8 mouse cellular contexts compared by ENCODE assay signal in the genomic region with DNA sequence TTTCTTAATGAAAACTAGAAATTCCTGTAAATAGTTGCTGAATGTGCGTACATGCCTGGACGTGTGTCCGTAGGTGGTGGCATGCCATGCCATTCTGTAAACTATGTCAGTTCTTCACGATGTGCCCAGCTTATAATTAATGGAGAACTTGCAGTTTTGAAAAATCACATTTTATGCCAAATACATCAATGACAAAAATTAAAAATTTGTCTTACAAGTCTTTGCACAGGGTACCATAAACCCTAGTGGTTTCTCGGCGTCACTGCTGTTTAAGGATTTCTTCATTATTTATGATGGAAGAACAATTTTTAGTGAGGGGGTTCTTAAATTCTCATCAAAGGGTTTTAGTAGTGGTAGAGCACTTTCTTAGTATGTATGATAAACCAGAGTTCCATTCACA. TPM values are rescaled to one million over a fixed set of nuclear protein-coding genes. Genes with fewer than 3 reads are reported as not detected.
A peak's percentile ranks its signal among the peaks of the same experiment; 100 is the strongest.
DNase-seq lines count a peak whose midpoint lies in the region; ATAC-seq and TF ChIP-seq lines count a peak whose summit lies in the region.

No protein-coding gene starts in this region.

- peak overlapping the region; percentile 80; the same call in 1 of the 2 replicates for H3K9ac ChIP-seq in hindbrain, embryonic 15.5 days
- 0 out of 2 replicates have a peak overlapping the region, but pooled peaks have one; percentile 24 for H3K9ac ChIP-seq in midbrain, postnatal 0 days (replicated peaks; ENCODE audit: low read length, poor library complexity, severe bottlenecking)

- 27% methylated on average over 6 of the region's 6 CpGs for WGBS in hindbrain, embryonic 15.5 days
- WGBS in midbrain, postnatal 0 days = 24% methylated on average over 6 of the region's 6 CpGs

- no peak overlapping the region for H3K27ac ChIP-seq in layer of hippocampus, adult 2 months
- H3K27ac ChIP-seq in hindbrain, embryonic 15.5 days (replicated peaks) = peak overlapping the region; percentile 94; the same call in 1 of the 2 replicates
- H3K27ac ChIP-seq in midbrain, postnatal 0 days (ENCODE audit: low read depth, low read length) = no peak overlapping the region

- DNase-seq in layer of hippocampus, adult 2 months (ENCODE audit: low spot score in 2 of 2) = no peak
- no peak for DNase-seq in layer of hippocampus, adult 9-11 months
- peak; percentile 21 for DNase-seq in c-Kit-negative CD71-positive TER-119-positive erythroid progenitor cells, embryonic 14.5 days (ENCODE audit: low read depth, low spot score)
- peak; percentile 8 for DNase-seq in midbrain, postnatal 0 days (ENCODE audit: low spot score)
- DNase-seq in urinary bladder, postnatal 10 days (ENCODE audit: low spot score) = no peak
- DNase-seq in thymus, postnatal 36 days = no peak
- DNase-seq in spleen, postnatal 36 days (ENCODE audit: low spot score in 2 of 2) = no peak

- peaks cover 19% of the 10 kb centered on the region for H3K4me1 ChIP-seq in hindbrain, embryonic 15.5 days (replicated peaks)
- no peaks in the 10 kb centered on the region for H3K4me1 ChIP-seq in midbrain, postnatal 0 days (ENCODE audit: insufficient read depth, low read length)

- peak; percentile 71 for TF ChIP-seq CTCF in layer of hippocampus, adult 2 months (conservative IDR thresholded peaks at IDR 0.05)
- peak; percentile 50 for TF ChIP-seq CTCF in midbrain, postnatal 0 days (IDR thresholded peaks at IDR 0.05)

- peaks cover 3% of the 10 kb centered on the region for H3K36me3 ChIP-seq in hindbrain, embryonic 15.5 days
- H3K36me3 ChIP-seq in midbrain, postnatal 0 days (ENCODE audit: insufficient read depth, low read length) = peaks cover 6% of the 10 kb centered on the region; the same call in 1 of the 2 replicates

- peak overlapping the region; percentile 72 for H3K4me3 ChIP-seq in layer of hippocampus, adult 2 months
- H3K4me3 ChIP-seq in hindbrain, embryonic 15.5 days = peak overlapping the region; percentile 65
- H3K4me3 ChIP-seq in midbrain, postnatal 0 days (ENCODE audit: low read depth, low read length) = peak overlapping the region; percentile 91

- no peaks in the 10 kb centered on the region for H3K9me3 ChIP-seq in hindbrain, embryonic 15.5 days
- H3K9me3 ChIP-seq in midbrain, postnatal 0 days (ENCODE audit: low read length) = no peaks in the 10 kb centered on the region

- H3K4me2 ChIP-seq in hindbrain, embryonic 15.5 days = peak overlapping the region; percentile 65
- H3K4me2 ChIP-seq in midbrain, postnatal 0 days (ENCODE audit: low read depth, low read length, poor library complexity, severe bottlenecking) = peak overlapping the region; percentile 69

- no peak for ATAC-seq in hindbrain, embryonic 15.5 days (ENCODE audit: low FRiP score, low read depth)
- ATAC-seq in midbrain, postnatal 0 days (ENCODE audit: low FRiP score) = no peak

- H3K27me3 ChIP-seq in hindbrain, embryonic 15.5 days = no peaks in the 10 kb centered on the region
- H3K27me3 ChIP-seq in midbrain, postnatal 0 days (ENCODE audit: insufficient read depth, low read length) = no peaks in the 10 kb centered on the region

RNA-seq across cellular contexts. Expression of a gene that starts 1.2 kb away (rescaled TPM):
- total RNA-seq in layer of hippocampus, adult 2 months (2021) = 10 to 100 TPM; 19.7 to 22.1 TPM
- polyA plus RNA-seq in hindbrain, embryonic 15.5 days (2015; fragmentation: Nextera tagmentation; extraction: Ambion mirVana) = 25.2 and 27.7 TPM in 2 replicates
- 14.9 and 24.3 TPM in 2 replicates for total RNA-seq in midbrain, postnatal 0 days (2014; rRNA removed)
- 18.8 and 23.6 TPM in 2 replicates for polyA plus RNA-seq in midbrain, postnatal 0 days (2015; fragmentation: Nextera tagmentation; extraction: Ambion mirVana)

RNA-seq across cellular contexts. Expression of a gene that starts 29.9 kb away (rescaled TPM):
- total RNA-seq in layer of hippocampus, adult 2 months (2021) = 10 to 100 TPM; 34.0 to 37.4 TPM
- 29.4 and 30.4 TPM in 2 replicates for polyA plus RNA-seq in hindbrain, embryonic 15.5 days (2015; fragmentation: Nextera tagmentation; extraction: Ambion mirVana)
- 43.9 and 49.8 TPM in 2 replicates for total RNA-seq in midbrain, postnatal 0 days (2014; rRNA removed)
- 22.2 and 23.1 TPM in 2 replicates for polyA plus RNA-seq in midbrain, postnatal 0 days (2015; fragmentation: Nextera tagmentation; extraction: Ambion mirVana)

RNA-seq across cellular contexts. Expression of a gene that starts 30.1 kb away (rescaled TPM):
- 10 to 100 TPM in 1 of 2 experiments, 1 to 10 TPM in 1; 8.6 to 10.2 TPM for total RNA-seq in layer of hippocampus, adult 2 months (2021)
- 26.8 and 29.1 TPM in 2 replicates for polyA plus RNA-seq in hindbrain, embryonic 15.5 days (2015; fragmentation: Nextera tagmentation; extraction: Ambion mirVana)
- 9.9 and 15.2 TPM in 2 replicates for total RNA-seq in midbrain, postnatal 0 days (2014; rRNA removed)
- polyA plus RNA-seq in midbrain, postnatal 0 days (2015; fragmentation: Nextera tagmentation; extraction: Ambion mirVana) = 15.5 and 16.7 TPM in 2 replicates

RNA-seq across cellular contexts. Expression of a gene that starts 46.5 kb away (rescaled TPM):
- total RNA-seq in layer of hippocampus, adult 2 months (2021) = 10 to 100 TPM in 1 of 2 experiments, 1 to 10 TPM in 1; 9.0 to 10.3 TPM
- 41.3 and 43.7 TPM in 2 replicates for polyA plus RNA-seq in hindbrain, embryonic 15.5 days (2015; fragmentation: Nextera tagmentation; extraction: Ambion mirVana)
- 8.4 and 16.8 TPM in 2 replicates for total RNA-seq in midbrain, postnatal 0 days (2014; rRNA removed)
- 30.4 and 37.2 TPM in 2 replicates for polyA plus RNA-seq in midbrain, postnatal 0 days (2015; fragmentation: Nextera tagmentation; extraction: Ambion mirVana)

Comparison
In these comparisons a context has a peak if more than half of its experiments do, and no peak if none do; other contexts are left out.
1. DNase-seq: peak in c-Kit-negative CD71-positive TER-119-positive erythroid progenitor cells, embryonic 14.5 days (single experiment) and midbrain, postnatal 0 days (single experiment); none in layer of hippocampus, adult 2 months (0 of 2), layer of hippocampus, adult 9-11 months (single experiment), urinary bladder, postnatal 10 days (single experiment), thymus, postnatal 36 days (0 of 2) and spleen, postnatal 36 days (0 of 2).
2. Peak in every context shown above with its lines, with median percentiles within 50 percentile points of each other: H3K4me3 ChIP-seq.